Mouse (Mus musculus): ENCODE measurements around the gene Ddx49.

GRCm38 (mm10) chr8:70342007-70342406 lies 39.7 kb upstream of the Ddx49 start:
- TF ChIP-seq POLR2A (IDR thresholded peaks at IDR 0.05; ENCODE audit: insufficient read depth, low read depth, low read length) (no peak), CTCF (IDR thresholded peaks at IDR 0.05; ENCODE audit: insufficient read depth, low read depth, low read length) (no peak)

Data from olfactory bulb, adult 2 months (tissue).